Mouse (Mus musculus): ENCODE measurements around the gene Zfp62.

GRCm38 (mm10) chr11:49259829-49260228 lies 56.7 kb downstream of the Zfp62 start:
- no peak for TF ChIP-seq POLR2A (IDR thresholded peaks at IDR 0.05; ENCODE audit: extremely low read depth, insufficient read depth, low read length)
- TF ChIP-seq CTCF (IDR thresholded peaks at IDR 0.05; ENCODE audit: extremely low read depth, insufficient read depth, low read length), result no peak
